Mouse (Mus musculus) embryonic facial prominence, embryonic 15.5 days (tissue): ENCODE measurements around the gene Eif6. TPM values are rescaled to one million over a fixed set of nuclear protein-coding genes. Genes with fewer than 3 reads are reported as not detected.
A peak's percentile ranks its signal among the peaks of the same experiment; 100 is the strongest.

Experiments used
- ATAC-seq: fragments of 200-750 bp; cut with Nextera tagmentation; 2 replicates; pipeline ENCODE4 v1.8.0; 2017; ENCODE audit warnings: low read depth, moderate TSS enrichment; ENCODE audit not compliant: insufficient number of reproducible peaks, low FRiP score, low TSS enrichment
- H3K27ac ChIP-seq: fragments of 300-500 bp; sonication (generic); replicated peaks from 2 replicates; pipeline ENCODE4 v1.5.1; 2015; ENCODE audit warnings: mild to moderate bottlenecking, inconsistent platforms
- H3K27me3 ChIP-seq: fragments of 300-500 bp; sonication (generic); 2 replicates; pipeline ENCODE4 v1.6.1; 2015; ENCODE audit warnings: inconsistent platforms
- H3K36me3 ChIP-seq: fragments of 300-500 bp; sonication (generic); 2 replicates; pipeline ENCODE4 v1.6.1; 2015; ENCODE audit warnings: mild to moderate bottlenecking, inconsistent platforms
- H3K4me1 ChIP-seq: fragments of 300-500 bp; sonication (generic); 2 replicates; pipeline ENCODE4 v1.6.1; 2015; ENCODE audit warnings: inconsistent platforms
- H3K4me2 ChIP-seq: fragments of 300-500 bp; sonication (generic); replicated peaks from 2 replicates; pipeline ENCODE4 v1.6.1; 2015; ENCODE audit warnings: mild to moderate bottlenecking, inconsistent platforms
- H3K4me3 ChIP-seq: fragments of 300-500 bp; sonication (generic); replicated peaks from 2 replicates; pipeline ENCODE4 v1.5.1; 2015; ENCODE audit warnings: mild to moderate bottlenecking, inconsistent platforms
- H3K9ac ChIP-seq: fragments of 300-500 bp; sonication (generic); 2 replicates; pipeline ENCODE4 v1.6.1; 2015; ENCODE audit warnings: inconsistent platforms
- H3K9me3 ChIP-seq: fragments of 300-500 bp; sonication (generic); replicated peaks from 2 replicates; pipeline ENCODE4 v1.6.1; 2016; ENCODE audit warnings: inconsistent platforms
- WGBS: fragments of 180-500 bp; shearing (Covaris S2); methylation state at CpG from one replicate; pipeline ENCODE4 v1.1.7; 2015; 5-methylcytosine and 5-hydroxymethylcytosine counted together
- polyA plus RNA-seq: library from polyadenylated mRNA; unstranded; fragments of >200 nt; fragmentation: Nextera tagmentation; extraction: Ambion mirVana; gene quantifications from 2 replicates; pipeline ENCODE4 v1.2.1, GENCODE M21; 2015

Gene Eif6
- 205 and 214 TPM in 2 replicates for polyA plus RNA-seq

GRCm38 (mm10) chr2:155826630-155827424 is at the start of gene Eif6:
Gene Eif6, minus strand, starts transcription at chr2:155826925.
- Histone ChIP-seq H3K36me3 (peaks cover 23% of the 10 kb centered on the region), H3K4me3 (peak within 1 kb of the TSS; percentile 85), H3K9me3 (no peaks in the 10 kb centered on the region), H3K9ac (peak within 1 kb of the TSS; percentile 87), H3K27ac (peak within 1 kb of the TSS; percentile 94), H3K4me2 (peak within 1 kb of the TSS; percentile 82), H3K4me1 (peaks cover 18% of the 10 kb centered on the region), H3K27me3 (no peaks in the 10 kb centered on the region)
- peak; percentile 91 for ATAC-seq
- 2% methylated on average over 27 of the region's 27 CpGs for WGBS

- Histone ChIP-seq H3K27ac (0 out of 2 replicates have a peak overlapping the region, but pooled peaks have one; percentile 18), H3K4me1 (peaks cover 8% of the 10 kb centered on the region), H3K9ac (no peak overlapping the region), H3K27me3 (no peaks in the 10 kb centered on the region), H3K9me3 (no peaks in the 10 kb centered on the region), H3K4me2 (no peak overlapping the region), H3K4me3 (no peak overlapping the region), H3K36me3 (peaks cover 22% of the 10 kb centered on the region)
- ATAC-seq = no peak
- WGBS = 71% methylated on average over 6 of the region's 6 CpGs
Measured at GRCm38 (mm10) chr2:155873636-155874035, 46.9 kb upstream of the Eif6 start.

- ATAC-seq = no peak
- 50% methylated on average over 10 of the region's 10 CpGs for WGBS
Measured at GRCm38 (mm10) chr2:155872930-155873507, 46.3 kb upstream of the Eif6 start.

GRCm38 (mm10) chr2:155872486-155872885 is 45.8 kb upstream of the Eif6 start:
- H3K4me3 ChIP-seq = no peak overlapping the region
- H3K4me1 ChIP-seq = peaks cover 8% of the 10 kb centered on the region
- H3K27me3 ChIP-seq = no peaks in the 10 kb centered on the region
- H3K27ac ChIP-seq = no peak overlapping the region
- no peak overlapping the region for H3K4me2 ChIP-seq
- H3K36me3 ChIP-seq = peaks cover 33% of the 10 kb centered on the region
- ATAC-seq = no peak
- WGBS = 79% methylated on average over 8 of the region's 8 CpGs
- no peaks in the 10 kb centered on the region for H3K9me3 ChIP-seq
- H3K9ac ChIP-seq = no peak overlapping the region

More at GRCm38 (mm10) chr2:155872930-155873507, 46.3 kb upstream of the Eif6 start:
- Histone ChIP-seq H3K9ac (no peak overlapping the region), H3K27me3 (no peaks in the 10 kb centered on the region), H3K27ac (0 out of 2 replicates have a peak overlapping the region, but pooled peaks have one; percentile 18), H3K4me1 (peaks cover 8% of the 10 kb centered on the region), H3K4me2 (no peak overlapping the region), H3K4me3 (no peak overlapping the region), H3K36me3 (peaks cover 28% of the 10 kb centered on the region), H3K9me3 (no peaks in the 10 kb centered on the region)

GRCm38 (mm10) chr2:155869772-155870171 is 43.0 kb upstream of the Eif6 start:
- Histone ChIP-seq H3K27ac (no peak overlapping the region), H3K9ac (no peak overlapping the region), H3K27me3 (no peaks in the 10 kb centered on the region), H3K4me3 (no peak overlapping the region), H3K4me1 (peaks cover 8% of the 10 kb centered on the region), H3K9me3 (no peaks in the 10 kb centered on the region), H3K36me3 (peaks cover 21% of the 10 kb centered on the region; the same call in 1 of the 2 replicates), H3K4me2 (no peak overlapping the region)
- ATAC-seq = no peak
- WGBS = 71% methylated on average over 5 of the region's 5 CpGs

- Histone ChIP-seq H3K4me3 (no peak overlapping the region), H3K27ac (no peak overlapping the region), H3K4me2 (no peak overlapping the region), H3K9me3 (no peaks in the 10 kb centered on the region), H3K27me3 (no peaks in the 10 kb centered on the region), H3K9ac (no peak overlapping the region), H3K4me1 (peaks cover 3% of the 10 kb centered on the region; the same call in 1 of the 2 replicates), H3K36me3 (peaks cover 19% of the 10 kb centered on the region; the same call in 1 of the 2 replicates)
- WGBS = 93% methylated on average over 8 of the region's 8 CpGs
- ATAC-seq = no peak
Measured at GRCm38 (mm10) chr2:155868320-155868719, 41.6 kb upstream of the Eif6 start.

- ATAC-seq = no peak
- no peak overlapping the region for H3K9ac ChIP-seq
- H3K4me2 ChIP-seq = no peak overlapping the region
- H3K36me3 ChIP-seq = peaks cover 20% of the 10 kb centered on the region; the same call in 1 of the 2 replicates
- H3K4me3 ChIP-seq = no peak overlapping the region
- 53% methylated on average over 11 of the region's 11 CpGs for WGBS
- H3K27me3 ChIP-seq = no peaks in the 10 kb centered on the region
- H3K4me1 ChIP-seq = no peaks in the 10 kb centered on the region
- no peaks in the 10 kb centered on the region for H3K9me3 ChIP-seq
- H3K27ac ChIP-seq = no peak overlapping the region
Measured at GRCm38 (mm10) chr2:155863301-155863867, 36.7 kb upstream of the Eif6 start.

- H3K36me3 ChIP-seq = peaks cover 15% of the 10 kb centered on the region; the same call in 1 of the 2 replicates
- no peak overlapping the region for H3K9ac ChIP-seq
- H3K4me2 ChIP-seq = no peak overlapping the region
- no peaks in the 10 kb centered on the region for H3K9me3 ChIP-seq
- H3K27me3 ChIP-seq = no peaks in the 10 kb centered on the region
- ATAC-seq = no peak; the same call in 1 of the 2 replicates
- H3K4me3 ChIP-seq = no peak overlapping the region
- WGBS = 70% methylated on average over 13 of the region's 13 CpGs
- no peaks in the 10 kb centered on the region for H3K4me1 ChIP-seq
- H3K27ac ChIP-seq = no peak overlapping the region
Measured at GRCm38 (mm10) chr2:155862573-155863300, 36.0 kb upstream of the Eif6 start.

GRCm38 (mm10) chr2:155861581-155861980 is 34.9 kb upstream of the Eif6 start:
- Histone ChIP-seq H3K36me3 (peaks cover 22% of the 10 kb centered on the region; the same call in 1 of the 2 replicates), H3K4me1 (no peaks in the 10 kb centered on the region), H3K4me3 (no peak overlapping the region), H3K27ac (no peak overlapping the region), H3K9ac (no peak overlapping the region), H3K9me3 (no peaks in the 10 kb centered on the region), H3K4me2 (no peak overlapping the region), H3K27me3 (no peaks in the 10 kb centered on the region)
- ATAC-seq = no peak
- WGBS = 89% methylated on average over 6 of the region's 6 CpGs

- ATAC-seq = no peak
- 82% methylated on average over 7 of the region's 7 CpGs for WGBS
- no peak overlapping the region for H3K4me3 ChIP-seq
Measured at GRCm38 (mm10) chr2:155860102-155860501, 33.4 kb upstream of the Eif6 start.

GRCm38 (mm10) chr2:155852536-155852935 is 25.8 kb upstream of the Eif6 start:
- H3K9me3 ChIP-seq = no peaks in the 10 kb centered on the region
- H3K27me3 ChIP-seq = no peaks in the 10 kb centered on the region
- H3K4me2 ChIP-seq = no peak overlapping the region
- no peak for ATAC-seq
- no peaks in the 10 kb centered on the region for H3K4me1 ChIP-seq
- H3K27ac ChIP-seq = no peak overlapping the region
- 65% methylated on average over 5 of the region's 5 CpGs for WGBS
- no peak overlapping the region for H3K9ac ChIP-seq
- peaks cover 60% of the 10 kb centered on the region for H3K36me3 ChIP-seq
- H3K4me3 ChIP-seq = no peak overlapping the region

More at GRCm38 (mm10) chr2:155860102-155860501, 33.4 kb upstream of the Eif6 start:
- no peaks in the 10 kb centered on the region for H3K9me3 ChIP-seq
- H3K27ac ChIP-seq = no peak overlapping the region
- H3K27me3 ChIP-seq = no peaks in the 10 kb centered on the region
- no peaks in the 10 kb centered on the region for H3K4me1 ChIP-seq
- no peak overlapping the region for H3K9ac ChIP-seq
- H3K36me3 ChIP-seq = peaks cover 30% of the 10 kb centered on the region; the same call in 1 of the 2 replicates
- no peak overlapping the region for H3K4me2 ChIP-seq
